In the genomic region with DNA sequence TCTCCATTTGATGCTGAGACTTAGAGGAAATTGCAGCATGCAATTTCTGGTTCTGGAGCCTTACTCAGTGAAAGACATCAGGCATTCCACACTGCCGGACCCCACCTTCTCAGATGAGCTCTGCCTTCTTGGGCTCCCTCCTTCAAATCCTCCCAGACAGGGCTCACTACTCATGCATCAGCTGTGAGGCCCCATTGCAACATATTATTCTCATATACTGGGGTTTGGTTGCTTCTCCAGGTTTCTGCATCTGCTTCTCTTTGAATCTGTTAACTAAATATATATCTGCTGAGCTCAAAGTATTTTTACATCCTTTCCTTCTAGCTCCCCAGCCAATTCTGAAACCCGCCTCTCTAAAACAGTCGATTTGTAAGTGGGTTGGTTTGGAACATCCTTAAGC, we compare ENCODE assay signal across 25 mouse cellular contexts.
A peak's percentile ranks its signal among the peaks of the same experiment; 100 is the strongest.
DNase-seq lines count a peak whose midpoint lies in the region; ATAC-seq and TF ChIP-seq lines count a peak whose summit lies in the region.
"Had no signal": no experiment of that assay in that cellular context is flagged by ENCODE, and none has a peak within 500 bp of the region (broad histone marks: within the 10 kb centered on the region; RNA-seq: fewer than 3 reads in every experiment).

No protein-coding gene starts in this region.

- DNase-seq in forebrain, postnatal 0 days: peak; percentile 60
- DNase-seq in frontal cortex, adult 2 months (ENCODE audit: extremely low spot score in 1 of 2, low spot score in 1 of 2): peak; percentile 67 to 68
- DNase-seq in left cerebral cortex, adult 9 months (ENCODE audit: low spot score in 2 of 2): peak; percentile 52 to 73
- peak; percentile 55 for DNase-seq in right cerebral cortex, postnatal 25 days
- DNase-seq in lung, postnatal 4 days: no peak
- no peak for DNase-seq in midbrain, embryonic 11.5 days (ENCODE audit: low spot score, missing footprints)
- no peak for DNase-seq in embryo, embryonic 10 days (ENCODE audit: low spot score)
- DNase-seq: adrenal gland, postnatal 10 days; cerebellum, adult 8-10 months; cerebellum, postnatal 36 days; gastrocnemius, postnatal 25 days; kidney, adult 8-10 months; kidney, postnatal 10 days; layer of hippocampus, postnatal 36 days; liver, embryonic 13.5 days; lung, adult 2 months; lung, postnatal 14 days; thymus, adult 2 months; thymus, postnatal 4 days had no signal

- no peaks in the 10 kb centered on the region for H3K4me1 ChIP-seq in forebrain, postnatal 0 days (ENCODE audit: insufficient read depth)
- no peaks in the 10 kb centered on the region for H3K4me1 ChIP-seq in forebrain, embryonic 15.5 days
- H3K4me1 ChIP-seq in midbrain, embryonic 11.5 days (ENCODE audit: control insufficient read depth, insufficient read depth, low read length): no peaks in the 10 kb centered on the region
- H3K4me1 ChIP-seq: embryonic facial prominence, embryonic 15.5 days; limb, embryonic 13.5 days; liver, embryonic 13.5 days; midbrain, embryonic 13.5 days had no signal

- no peaks in the 10 kb centered on the region for H3K27me3 ChIP-seq in forebrain, postnatal 0 days (ENCODE audit: insufficient read depth, low read length)
- H3K27me3 ChIP-seq in forebrain, embryonic 15.5 days: no peaks in the 10 kb centered on the region
- no peaks in the 10 kb centered on the region for H3K27me3 ChIP-seq in midbrain, embryonic 11.5 days (ENCODE audit: control insufficient read depth, insufficient read depth, low read length)
- H3K27me3 ChIP-seq: embryonic facial prominence, embryonic 15.5 days; limb, embryonic 13.5 days; liver, embryonic 13.5 days; midbrain, embryonic 13.5 days had no signal

- H3K4me2 ChIP-seq in forebrain, postnatal 0 days (ENCODE audit: low read depth): no peak overlapping the region
- no peak overlapping the region for H3K4me2 ChIP-seq in forebrain, embryonic 15.5 days (replicated peaks)
- no peak overlapping the region for H3K4me2 ChIP-seq in midbrain, embryonic 11.5 days
- H3K4me2 ChIP-seq: embryonic facial prominence, embryonic 15.5 days; hindbrain, embryonic 14.5 days; limb, embryonic 13.5 days; liver, embryonic 13.5 days; midbrain, embryonic 13.5 days had no signal

- H3K9me3 ChIP-seq in forebrain, postnatal 0 days (ENCODE audit: low read length): no peaks in the 10 kb centered on the region
- no peaks in the 10 kb centered on the region for H3K9me3 ChIP-seq in forebrain, embryonic 15.5 days
- no peaks in the 10 kb centered on the region for H3K9me3 ChIP-seq in midbrain, embryonic 11.5 days (ENCODE audit: control insufficient read depth, low read length)
- H3K9me3 ChIP-seq: embryonic facial prominence, embryonic 15.5 days; limb, embryonic 13.5 days; liver, embryonic 13.5 days; midbrain, embryonic 13.5 days had no signal

- H3K36me3 ChIP-seq in forebrain, postnatal 0 days (ENCODE audit: insufficient read depth): no peaks in the 10 kb centered on the region
- no peaks in the 10 kb centered on the region for H3K36me3 ChIP-seq in forebrain, embryonic 15.5 days
- no peaks in the 10 kb centered on the region for H3K36me3 ChIP-seq in midbrain, embryonic 11.5 days (ENCODE audit: control insufficient read depth, insufficient read depth, low read length)
- H3K36me3 ChIP-seq: embryonic facial prominence, embryonic 15.5 days; limb, embryonic 13.5 days; liver, embryonic 13.5 days; midbrain, embryonic 13.5 days had no signal

- ATAC-seq in forebrain, postnatal 0 days: peak; percentile 14
- no peak for ATAC-seq in forebrain, embryonic 15.5 days (replicated peaks)
- ATAC-seq in midbrain, embryonic 11.5 days (ENCODE audit: low FRiP score): no peak
- ATAC-seq: forebrain, embryonic 14.5 days; midbrain, embryonic 13.5 days had no signal

- 67% methylated on average over 3 of the region's 3 CpGs for WGBS in forebrain, postnatal 0 days
- 73% methylated on average over 3 of the region's 3 CpGs for WGBS in forebrain, embryonic 15.5 days
- WGBS in midbrain, embryonic 11.5 days: 96% methylated on average over 3 of the region's 3 CpGs

- H3K4me3 ChIP-seq in forebrain, postnatal 0 days (ENCODE audit: low read depth, low read length): no peak overlapping the region
- no peak overlapping the region for H3K4me3 ChIP-seq in forebrain, embryonic 15.5 days
- H3K4me3 ChIP-seq in midbrain, embryonic 11.5 days (ENCODE audit: low read depth, low read length): no peak overlapping the region
- H3K4me3 ChIP-seq: embryonic facial prominence, embryonic 15.5 days; limb, embryonic 13.5 days; liver, embryonic 13.5 days; midbrain, embryonic 13.5 days had no signal

- H3K9ac ChIP-seq in forebrain, postnatal 0 days: no peak overlapping the region
- no peak overlapping the region for H3K9ac ChIP-seq in forebrain, embryonic 15.5 days (replicated peaks)
- no peak overlapping the region for H3K9ac ChIP-seq in midbrain, embryonic 11.5 days (ENCODE audit: low read length)
- H3K9ac ChIP-seq: embryonic facial prominence, embryonic 15.5 days; hindbrain, embryonic 14.5 days; limb, embryonic 13.5 days; liver, embryonic 13.5 days; midbrain, embryonic 13.5 days had no signal

- TF ChIP-seq CTCF in forebrain, postnatal 0 days (IDR thresholded peaks at IDR 0.05; ENCODE audit: low read depth): no peak

- H3K27ac ChIP-seq in forebrain, postnatal 0 days (ENCODE audit: low read depth, low read length): peak overlapping the region; percentile 47
- no peak overlapping the region for H3K27ac ChIP-seq in forebrain, embryonic 15.5 days (replicated peaks)
- no peak overlapping the region for H3K27ac ChIP-seq in midbrain, embryonic 11.5 days (ENCODE audit: low read depth, low read length)
- H3K27ac ChIP-seq: embryonic facial prominence, embryonic 15.5 days; hindbrain, embryonic 14.5 days; limb, embryonic 13.5 days; liver, embryonic 13.5 days; midbrain, embryonic 13.5 days had no signal

Comparison
In these comparisons a context has a peak if more than half of its experiments do, and no peak if none do; other contexts are left out.
1. DNase-seq: peak in forebrain, postnatal 0 days (single experiment), frontal cortex, adult 2 months (2 of 2), left cerebral cortex, adult 9 months (2 of 2) and right cerebral cortex, postnatal 25 days (single experiment); none in lung, postnatal 4 days (0 of 2), midbrain, embryonic 11.5 days (single experiment) and embryo, embryonic 10 days (single experiment).